Mouse (Mus musculus) midbrain, embryonic 14.5 days (tissue): Measurements from ENCODE around the gene Fos. TPM values are rescaled to one million over a fixed set of nuclear protein-coding genes. Genes with fewer than 3 reads are reported as not detected.

Source experiments
- ATAC-seq: fragments of 200-750 bp; cut with Nextera tagmentation; 2 replicates; pipeline ENCODE4 v1.8.0; 2017; ENCODE audit warnings: moderate number of reproducible peaks, moderate library complexity; ENCODE audit not compliant: low FRiP score, low TSS enrichment
- DNase-seq: peaks from one replicate; pipeline ENCODE4 v3.0.0-alpha.2; 2015
- H3K27ac ChIP-seq: fragments of 300-500 bp; sonication (generic); replicated peaks from 2 replicates; pipeline ENCODE4 v1.5.1; 2014; ENCODE audit warnings: mild to moderate bottlenecking, low read depth, low read length, moderate library complexity
- H3K27me3 ChIP-seq: fragments of 300-500 bp; sonication (generic); 2 replicates; pipeline ENCODE4 v1.6.1; 2014; ENCODE audit warnings: low read length, control low read depth, mixed read lengths; ENCODE audit not compliant: control insufficient read depth, insufficient read depth
- H3K36me3 ChIP-seq: fragments of 300-500 bp; sonication (generic); 2 replicates; pipeline ENCODE4 v1.6.1; 2014; ENCODE audit warnings: low read length, control low read depth; ENCODE audit not compliant: control insufficient read depth, insufficient read depth
- H3K4me1 ChIP-seq: fragments of 300-500 bp; sonication (generic); 2 replicates; pipeline ENCODE4 v1.6.1; 2014; ENCODE audit warnings: mild to moderate bottlenecking, antibody characterized with exemption, low read length, control low read depth; ENCODE audit not compliant: control insufficient read depth, insufficient read depth
- H3K4me2 ChIP-seq: fragments of 300-500 bp; sonication (generic); 2 replicates; pipeline ENCODE4 v1.6.1; 2014; ENCODE audit warnings: mild to moderate bottlenecking, low read length, moderate library complexity
- H3K4me3 ChIP-seq: fragments of 300-500 bp; sonication (generic); replicated peaks from 2 replicates; pipeline ENCODE4 v1.5.1; 2014; ENCODE audit warnings: low read depth, low read length
- H3K9ac ChIP-seq: fragments of 300-500 bp; sonication (generic); replicated peaks from 2 replicates; pipeline ENCODE4 v1.6.1; 2014; ENCODE audit warnings: mild to moderate bottlenecking, low read length, moderate library complexity
- H3K9me3 ChIP-seq: fragments of 300-500 bp; sonication (generic); 2 replicates; pipeline ENCODE4 v1.6.1; 2016; ENCODE audit warnings: low read length, control low read depth, mixed read lengths; ENCODE audit not compliant: control insufficient read depth
- WGBS: fragments of 180-500 bp; shearing (Covaris S2); extraction: QIAGEN DNeasy Blood & Tissue Kit; methylation state at CpG from one replicate; pipeline ENCODE4 v1.1.7; 2014; 5-methylcytosine and 5-hydroxymethylcytosine counted together
- polyA plus RNA-seq: library from polyadenylated mRNA; unstranded; fragments of >200 nt; fragmentation: Nextera tagmentation; extraction: Ambion mirVana; gene quantifications from 2 replicates; pipeline ENCODE4 v1.2.1, GENCODE M21; 2014

Fos gene
- polyA plus RNA-seq, 1 experiment from 2014 or later, result 1.1 TPM

DNA sequence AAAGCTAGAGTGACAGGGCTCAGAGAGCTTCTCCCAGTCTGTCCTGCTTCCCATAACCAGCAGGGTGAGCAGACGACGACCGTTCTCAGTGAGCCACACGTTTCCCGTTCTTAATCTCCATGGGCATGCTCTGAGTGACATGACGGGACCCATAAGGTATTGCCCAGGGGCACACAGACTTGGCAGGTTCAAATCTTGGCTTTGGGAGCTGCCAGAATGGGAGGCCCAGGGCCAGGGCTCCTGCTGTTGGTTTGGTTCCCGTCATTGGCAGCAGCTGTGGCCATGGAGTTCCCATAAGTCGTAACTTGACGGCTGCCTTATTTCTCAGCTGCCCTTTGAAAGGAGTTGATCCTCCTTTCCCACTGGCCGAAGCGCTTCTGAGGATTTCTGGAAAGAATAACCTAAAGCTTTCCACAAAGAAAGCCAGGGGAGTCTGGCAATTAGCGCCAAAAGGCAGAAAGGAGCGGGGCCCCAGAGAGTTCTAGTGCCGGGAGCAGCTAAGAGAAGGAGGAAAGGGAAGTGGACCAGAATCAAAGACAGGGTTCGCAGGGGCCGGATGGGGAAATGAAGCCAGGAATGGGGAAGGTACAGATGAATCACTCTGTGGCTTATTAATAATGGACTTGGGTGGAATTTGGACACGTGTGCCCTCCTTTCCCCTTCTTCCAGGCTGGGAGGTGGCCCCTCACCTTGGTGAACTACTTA, 36.4 kb upstream of the Fos start:
- DNase-seq, result peak; percentile 42

DNA sequence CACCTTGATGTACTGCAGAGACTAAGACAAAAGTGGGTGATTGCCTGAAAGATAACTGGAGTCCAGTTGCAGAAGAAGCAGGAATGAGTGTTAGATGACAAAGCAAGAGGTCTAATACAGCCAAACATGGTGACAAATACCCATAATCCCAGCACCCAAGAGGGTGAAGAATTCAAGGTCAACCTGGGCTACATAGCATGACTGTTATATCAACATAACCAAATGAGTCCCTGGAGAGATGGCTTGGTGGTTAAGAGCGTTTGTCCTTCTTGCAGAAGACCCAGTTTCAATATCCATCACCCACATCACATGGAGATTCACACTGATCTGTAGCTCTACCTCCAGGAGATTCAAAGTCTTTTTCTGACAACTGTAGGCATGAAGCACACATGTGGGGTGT, 30.2 kb upstream of the Fos start:
- Histone ChIP-seq H3K27me3 (no peaks in the 10 kb centered on the region), H3K9ac (no peak overlapping the region), H3K4me2 (no peak overlapping the region), H3K9me3 (no peaks in the 10 kb centered on the region), H3K36me3 (no peaks in the 10 kb centered on the region), H3K27ac (no peak overlapping the region), H3K4me3 (no peak overlapping the region), H3K4me1 (no peaks in the 10 kb centered on the region)
- DNase-seq (no peak), ATAC-seq (no peak)
- 95% methylated on average over 1 of the region's 1 CpGs for WGBS

More for the DNA sequence above, 36.4 kb upstream of the Fos start:
- Histone ChIP-seq H3K9ac (no peak overlapping the region), H3K36me3 (no peaks in the 10 kb centered on the region), H3K4me3 (no peak overlapping the region), H3K9me3 (no peaks in the 10 kb centered on the region), H3K27me3 (no peaks in the 10 kb centered on the region), H3K4me2 (no peak overlapping the region), H3K27ac (no peak overlapping the region), H3K4me1 (peaks cover 6% of the 10 kb centered on the region; the same call in 1 of the 2 replicates)
- no peak for ATAC-seq
- WGBS, result 38% methylated on average over 17 of the region's 17 CpGs

DNA sequence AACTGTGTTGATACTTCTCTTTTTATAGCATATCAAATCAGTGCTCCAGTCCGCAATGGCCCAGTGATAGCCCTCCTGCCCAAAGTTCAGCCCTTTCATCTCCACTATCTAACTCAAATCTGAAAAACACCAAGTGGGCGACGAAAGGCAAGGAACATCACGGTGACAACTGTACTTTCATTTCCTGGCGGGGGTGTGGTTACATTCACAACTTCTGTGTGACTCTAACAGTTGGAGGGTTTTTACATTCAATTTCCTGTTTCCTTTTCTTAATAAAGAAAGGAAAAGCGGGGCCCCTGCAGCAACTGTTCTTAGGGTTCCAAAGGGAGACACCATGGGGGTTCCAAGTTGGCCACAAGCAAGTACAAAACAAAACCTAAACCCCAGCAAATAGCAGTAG, 29.0 kb upstream of the Fos start:
- DNase-seq, result no peak
- Histone ChIP-seq H3K4me3 (no peak overlapping the region), H3K27me3 (no peaks in the 10 kb centered on the region), H3K4me1 (no peaks in the 10 kb centered on the region), H3K9ac (no peak overlapping the region), H3K9me3 (no peaks in the 10 kb centered on the region), H3K4me2 (no peak overlapping the region), H3K36me3 (no peaks in the 10 kb centered on the region), H3K27ac (no peak overlapping the region)
- WGBS, result 63% methylated on average over 6 of the region's 6 CpGs
- no peak for ATAC-seq

DNA sequence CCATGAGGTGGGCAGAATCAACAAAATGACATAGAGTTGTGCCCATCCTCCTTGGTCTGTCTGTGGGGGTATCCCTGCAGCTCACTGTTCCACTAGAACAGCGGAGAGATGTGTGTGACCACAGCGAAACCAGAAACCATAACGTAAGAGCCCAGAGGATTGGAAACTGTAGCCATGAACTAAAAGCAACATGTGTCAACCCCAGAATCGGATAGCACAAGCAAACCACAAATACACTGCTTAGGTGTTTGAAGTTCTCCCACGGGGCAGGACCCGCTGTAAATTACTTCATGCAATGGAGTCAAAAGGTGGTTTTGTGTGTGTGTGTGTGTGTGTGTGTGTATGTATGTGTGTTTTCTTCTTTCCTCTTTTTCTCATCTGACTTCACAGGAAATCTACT, 26.7 kb upstream of the Fos start:
- Histone ChIP-seq H3K27ac (no peak overlapping the region), H3K4me3 (no peak overlapping the region), H3K4me1 (0 out of 2 replicates have a peak, but pooled peaks cover 4% of the 10 kb centered on the region), H3K36me3 (no peaks in the 10 kb centered on the region), H3K4me2 (no peak overlapping the region), H3K9ac (no peak overlapping the region), H3K9me3 (no peaks in the 10 kb centered on the region), H3K27me3 (no peaks in the 10 kb centered on the region)
- no peak for DNase-seq
- WGBS, result 91% methylated on average over 6 of the region's 6 CpGs
- no peak for ATAC-seq

DNA sequence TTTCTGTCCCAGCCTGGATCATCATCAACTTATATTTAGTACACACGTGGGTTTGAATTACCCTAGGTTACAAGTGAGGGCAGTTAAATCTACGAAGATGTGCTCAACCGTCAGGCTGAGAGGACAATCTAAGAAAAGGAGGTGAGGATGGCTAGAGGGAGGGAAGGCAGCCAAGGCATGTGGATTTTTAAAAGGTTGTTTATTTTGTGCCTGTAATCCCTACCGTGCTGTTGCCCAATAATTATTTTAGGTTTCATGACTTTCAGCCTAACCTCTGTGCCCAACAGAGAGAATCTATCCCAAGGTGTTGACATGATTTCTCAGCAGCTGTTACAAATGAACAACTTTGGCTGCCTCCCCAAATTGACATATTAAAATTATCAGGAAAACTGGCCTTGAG, 26.2 kb upstream of the Fos start:
- WGBS, result 81% methylated on average over 4 of the region's 4 CpGs

DNA sequence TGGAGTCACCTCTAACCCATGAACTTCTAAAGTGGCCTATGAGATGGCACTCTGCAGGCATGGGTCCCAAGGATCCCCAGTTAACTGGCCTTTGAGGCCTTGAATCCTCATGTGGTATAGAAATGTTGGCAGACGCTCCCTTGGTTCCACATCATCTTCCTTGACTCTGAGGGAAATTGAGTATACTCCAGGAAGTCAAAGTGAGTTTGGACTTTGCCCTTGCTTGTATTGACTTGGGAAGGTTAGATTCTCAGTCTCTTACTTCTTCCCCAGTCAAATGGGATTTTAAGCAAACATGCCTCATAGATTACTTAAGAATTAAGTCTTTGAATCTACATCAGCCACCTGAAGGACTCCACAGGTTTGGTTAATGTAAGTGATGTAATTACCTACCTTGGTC, 24.2 kb upstream of the Fos start:
- no peak overlapping the region for H3K4me3 ChIP-seq
- H3K9me3 ChIP-seq, result no peaks in the 10 kb centered on the region
- DNase-seq (no peak), ATAC-seq (no peak)
- no peak overlapping the region for H3K9ac ChIP-seq
- H3K27me3 ChIP-seq, result no peaks in the 10 kb centered on the region
- H3K36me3 ChIP-seq, result no peaks in the 10 kb centered on the region
- WGBS, result 84% methylated on average over 1 of the region's 1 CpGs
- no peak overlapping the region for H3K27ac ChIP-seq
- H3K4me2 ChIP-seq, result no peak overlapping the region
- H3K4me1 ChIP-seq, result peaks cover 9% of the 10 kb centered on the region; the same call in 1 of the 2 replicates

More for the DNA sequence above, 26.2 kb upstream of the Fos start:
- H3K4me3 ChIP-seq, result no peak overlapping the region
- no peak overlapping the region for H3K4me2 ChIP-seq
- DNase-seq (no peak), ATAC-seq (no peak)
- no peaks in the 10 kb centered on the region for H3K27me3 ChIP-seq
- H3K4me1 ChIP-seq, result 0 out of 2 replicates have a peak, but pooled peaks cover 7% of the 10 kb centered on the region
- no peak overlapping the region for H3K9ac ChIP-seq
- no peak overlapping the region for H3K27ac ChIP-seq
- no peaks in the 10 kb centered on the region for H3K9me3 ChIP-seq
- H3K36me3 ChIP-seq, result no peaks in the 10 kb centered on the region

DNA sequence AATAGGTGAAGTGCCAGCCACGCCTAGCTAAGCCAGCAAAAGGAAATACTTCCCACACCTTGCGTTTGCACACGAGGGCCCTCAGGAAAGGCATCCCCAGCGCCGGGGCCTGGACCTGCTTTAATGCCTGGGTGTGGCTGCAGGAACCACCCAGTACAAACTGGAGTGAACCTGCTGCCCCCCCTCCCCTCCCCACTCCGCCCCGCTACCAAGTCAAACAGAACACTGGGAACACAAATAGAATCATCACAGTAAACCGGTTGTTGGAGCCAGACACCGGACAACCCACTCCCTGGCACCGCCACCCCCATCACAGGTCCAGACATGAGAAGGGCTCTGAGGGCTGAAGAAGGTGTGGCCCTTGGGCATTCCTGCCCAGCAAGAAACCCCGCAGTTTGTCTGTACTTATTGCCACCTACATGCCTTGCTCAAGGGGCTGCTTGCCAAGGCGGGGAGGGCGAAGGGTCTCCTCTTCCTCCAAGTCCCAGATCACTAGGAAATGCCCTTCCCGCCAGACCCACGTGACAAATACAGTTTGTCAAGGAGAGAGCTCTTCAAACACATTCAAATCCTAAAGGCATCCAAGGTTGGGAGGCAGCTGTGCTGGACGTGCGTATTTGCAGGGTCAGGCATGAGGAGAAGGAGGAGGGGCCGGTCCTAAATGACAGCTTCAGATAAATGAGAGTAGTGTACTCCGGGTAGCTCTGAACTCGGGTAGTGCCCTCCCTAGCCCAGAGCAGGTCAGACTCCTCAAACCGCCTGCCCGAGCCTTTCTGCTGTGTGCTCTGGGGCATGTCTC, 21.8 kb upstream of the Fos start:
- Histone ChIP-seq H3K9me3 (no peaks in the 10 kb centered on the region), H3K27ac (no peak overlapping the region), H3K27me3 (no peaks in the 10 kb centered on the region), H3K36me3 (no peaks in the 10 kb centered on the region), H3K4me2 (no peak overlapping the region), H3K4me1 (peaks cover 23% of the 10 kb centered on the region), H3K4me3 (no peak overlapping the region), H3K9ac (no peak overlapping the region)
- WGBS, result 45% methylated on average over 22 of the region's 22 CpGs
- DNase-seq (no peak), ATAC-seq (no peak)

DNA sequence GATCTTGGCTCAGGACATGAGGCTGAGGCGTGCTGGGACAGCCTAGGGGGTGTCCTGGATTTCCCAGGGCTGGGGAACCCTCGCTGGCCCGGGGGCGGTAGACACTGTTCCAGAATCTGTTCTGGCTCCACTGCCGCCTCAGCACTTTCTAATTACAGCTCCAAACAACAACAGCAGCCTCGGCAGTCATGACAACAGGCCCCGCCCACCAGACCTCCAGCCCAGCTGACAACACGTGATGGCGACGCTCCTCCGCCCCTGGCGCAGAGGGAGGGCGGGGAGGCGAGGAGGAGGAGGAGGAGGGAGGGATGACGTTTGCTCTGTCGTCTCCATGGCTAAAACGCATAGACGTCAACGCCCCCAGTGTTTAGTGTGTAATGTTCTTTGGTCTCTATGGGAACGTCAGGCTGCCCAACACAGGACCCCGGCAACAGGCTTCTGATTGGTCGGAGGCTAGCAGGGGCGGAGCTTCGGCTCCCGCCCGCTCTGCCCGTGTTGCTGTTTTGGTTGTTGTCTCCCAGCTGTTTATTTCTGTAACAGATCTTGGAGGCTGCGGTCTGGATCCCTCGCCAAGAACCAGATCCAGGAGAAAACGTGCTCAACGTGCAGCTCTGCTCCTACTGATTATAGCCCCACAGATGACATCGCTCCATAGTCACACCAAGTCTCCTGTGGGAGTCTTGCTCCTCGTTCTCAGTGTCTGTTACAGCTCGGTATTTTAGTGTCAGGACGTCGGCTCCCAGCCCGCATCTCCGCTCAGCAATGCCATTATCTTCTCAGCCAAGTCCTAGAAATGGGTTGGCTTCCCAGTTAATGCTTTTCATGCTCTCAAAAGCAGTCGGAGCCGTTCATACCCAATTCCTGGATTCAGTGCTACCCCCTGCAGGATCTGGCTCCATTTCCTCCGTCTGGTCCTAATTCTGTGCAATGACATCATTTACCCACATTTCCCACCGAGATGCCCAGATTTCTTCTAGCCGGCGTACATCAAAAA, 18.3 kb upstream of the Fos start:
- DNase-seq (peak; percentile 99), ATAC-seq (peak; percentile 99)
- Histone ChIP-seq H3K4me2 (peak overlapping the region; percentile 83), H3K9ac (peak overlapping the region; percentile 64), H3K4me1 (peaks cover 23% of the 10 kb centered on the region), H3K27ac (peak overlapping the region; percentile 91), H3K36me3 (no peaks in the 10 kb centered on the region), H3K4me3 (peak overlapping the region; percentile 51), H3K9me3 (no peaks in the 10 kb centered on the region), H3K27me3 (no peaks in the 10 kb centered on the region)
- 2% methylated on average over 44 of the region's 44 CpGs for WGBS
